ENCODE assay signal across 22 mouse cellular contexts in genomic region chr13:24735608-24736131, GRCm38 (mm10). TPM values are rescaled to one million over a fixed set of nuclear protein-coding genes. Genes with fewer than 3 reads are reported as not detected.
DNase-seq lines count a peak whose midpoint lies in the region; ATAC-seq and TF ChIP-seq lines count a peak whose summit lies in the region.
"Had no signal": no experiment of that assay in that cellular context is flagged by ENCODE, and none has a peak within 500 bp of the region (broad histone marks: within the 10 kb centered on the region; RNA-seq: fewer than 3 reads in every experiment).

No protein-coding gene starts in this region.

- H3K27me3 ChIP-seq in heart, embryonic 10.5 days (ENCODE audit: insufficient read depth, poor library complexity, severe bottlenecking): no peaks in the 10 kb centered on the region
- no peaks in the 10 kb centered on the region for H3K27me3 ChIP-seq in lung, embryonic 14.5 days (ENCODE audit: insufficient read depth, low read length)
- H3K27me3 ChIP-seq in intestine, postnatal 0 days (replicated peaks; ENCODE audit: control insufficient read depth, insufficient read depth, low read length): no peaks in the 10 kb centered on the region
- no peaks in the 10 kb centered on the region for H3K27me3 ChIP-seq in forebrain, embryonic 13.5 days
- no peaks in the 10 kb centered on the region for H3K27me3 ChIP-seq in midbrain, embryonic 13.5 days
- H3K27me3 ChIP-seq: limb, embryonic 12.5 days had no signal

- H3K9me3 ChIP-seq in heart, embryonic 10.5 days: no peaks in the 10 kb centered on the region
- no peaks in the 10 kb centered on the region for H3K9me3 ChIP-seq in lung, embryonic 14.5 days (ENCODE audit: low read depth, low read length)
- no peaks in the 10 kb centered on the region for H3K9me3 ChIP-seq in intestine, postnatal 0 days (ENCODE audit: control insufficient read depth)
- H3K9me3 ChIP-seq in forebrain, embryonic 13.5 days (replicated peaks): no peaks in the 10 kb centered on the region
- no peaks in the 10 kb centered on the region for H3K9me3 ChIP-seq in midbrain, embryonic 13.5 days
- H3K9me3 ChIP-seq: limb, embryonic 12.5 days had no signal

- TF ChIP-seq CTCF in lung, embryonic 14.5 days (IDR thresholded peaks at IDR 0.05; ENCODE audit: low read depth): no peak
- no peak for TF ChIP-seq CTCF in intestine, postnatal 0 days (IDR thresholded peaks at IDR 0.05; ENCODE audit: low read depth)

- ATAC-seq in lung, embryonic 14.5 days (ENCODE audit: insufficient read depth): 0 out of 2 replicates have a peak, but pooled peaks have one; percentile 21
- ATAC-seq in intestine, postnatal 0 days: peak; percentile 77
- ATAC-seq in forebrain, embryonic 13.5 days: no peak
- no peak for ATAC-seq in midbrain, embryonic 13.5 days
- ATAC-seq: forebrain, embryonic 16.5 days had no signal

- no peak overlapping the region for H3K4me2 ChIP-seq in lung, embryonic 14.5 days
- no peak overlapping the region for H3K4me2 ChIP-seq in intestine, postnatal 0 days (replicated peaks; ENCODE audit: low read depth)
- no peak overlapping the region for H3K4me2 ChIP-seq in forebrain, embryonic 13.5 days
- no peak overlapping the region for H3K4me2 ChIP-seq in midbrain, embryonic 13.5 days (replicated peaks)
- H3K4me2 ChIP-seq: hindbrain, embryonic 14.5 days; limb, embryonic 12.5 days had no signal

- H3K4me3 ChIP-seq in heart, embryonic 10.5 days: no peak overlapping the region
- no peak overlapping the region for H3K4me3 ChIP-seq in lung, embryonic 14.5 days (ENCODE audit: low read depth, low read length)
- H3K4me3 ChIP-seq in intestine, postnatal 0 days (ENCODE audit: low read depth, low read length): no peak overlapping the region
- H3K4me3 ChIP-seq in forebrain, embryonic 13.5 days: no peak overlapping the region
- H3K4me3 ChIP-seq in midbrain, embryonic 13.5 days (replicated peaks): no peak overlapping the region
- H3K4me3 ChIP-seq: erythroblast, embryonic 14.5 days; left cerebral cortex, adult 2 months; limb, embryonic 12.5 days had no signal

- H3K4me1 ChIP-seq in heart, embryonic 10.5 days: no peaks in the 10 kb centered on the region
- H3K4me1 ChIP-seq in lung, embryonic 14.5 days (ENCODE audit: insufficient read depth): no peaks in the 10 kb centered on the region
- H3K4me1 ChIP-seq in intestine, postnatal 0 days (replicated peaks; ENCODE audit: control insufficient read depth, insufficient read depth, low read length): no peaks in the 10 kb centered on the region
- peaks cover 6% of the 10 kb centered on the region; the same call in 1 of the 2 replicates for H3K4me1 ChIP-seq in forebrain, embryonic 13.5 days
- H3K4me1 ChIP-seq in midbrain, embryonic 13.5 days (replicated peaks): no peaks in the 10 kb centered on the region
- H3K4me1 ChIP-seq: limb, embryonic 12.5 days had no signal

- WGBS in heart, embryonic 10.5 days: 69% methylated on average over 6 of the region's 6 CpGs
- WGBS in lung, embryonic 14.5 days: 46% methylated on average over 6 of the region's 6 CpGs
- 43% methylated on average over 6 of the region's 6 CpGs for WGBS in intestine, postnatal 0 days
- WGBS in forebrain, embryonic 13.5 days: 66% methylated on average over 6 of the region's 6 CpGs
- 90% methylated on average over 6 of the region's 6 CpGs for WGBS in midbrain, embryonic 13.5 days

- H3K36me3 ChIP-seq in heart, embryonic 10.5 days: 0 out of 2 replicates have a peak, but pooled peaks cover 5% of the 10 kb centered on the region
- H3K36me3 ChIP-seq in lung, embryonic 14.5 days (ENCODE audit: insufficient read depth): no peaks in the 10 kb centered on the region
- H3K36me3 ChIP-seq in intestine, postnatal 0 days (ENCODE audit: control insufficient read depth, insufficient read depth): no peaks in the 10 kb centered on the region
- H3K36me3 ChIP-seq in forebrain, embryonic 13.5 days (ENCODE audit: poor library complexity, severe bottlenecking): no peaks in the 10 kb centered on the region
- H3K36me3 ChIP-seq in midbrain, embryonic 13.5 days: peaks cover 9% of the 10 kb centered on the region

- no peak overlapping the region for H3K27ac ChIP-seq in heart, embryonic 10.5 days
- no peak overlapping the region for H3K27ac ChIP-seq in lung, embryonic 14.5 days (ENCODE audit: low read depth)
- H3K27ac ChIP-seq in intestine, postnatal 0 days (ENCODE audit: low read depth, low read length): no peak overlapping the region
- H3K27ac ChIP-seq in forebrain, embryonic 13.5 days: no peak overlapping the region
- no peak overlapping the region for H3K27ac ChIP-seq in midbrain, embryonic 13.5 days
- H3K27ac ChIP-seq: hindbrain, embryonic 14.5 days; left cerebral cortex, adult 2 months; limb, embryonic 12.5 days; liver, embryonic 14.5 days had no signal

- peak; percentile 17 to 19 for DNase-seq in heart, adult 18-20 months
- DNase-seq in heart, embryonic 10.5 days (ENCODE audit: low spot score): no peak
- DNase-seq in lung, embryonic 14.5 days: no peak
- DNase-seq in lung, postnatal 25 days (ENCODE audit: low spot score): no peak
- peak; percentile 19 for DNase-seq in NIH3T3 (ENCODE audit: low read depth)
- DNase-seq: cerebellum, postnatal 10 days; kidney, adult 11 months; kidney, postnatal 10 days; midbrain, embryonic 14.5 days; thymus, postnatal 25 days had no signal

- H3K9ac ChIP-seq in lung, embryonic 14.5 days: no peak overlapping the region
- no peak overlapping the region for H3K9ac ChIP-seq in intestine, postnatal 0 days (ENCODE audit: low read depth, low read length)
- no peak overlapping the region for H3K9ac ChIP-seq in forebrain, embryonic 13.5 days
- H3K9ac ChIP-seq in midbrain, embryonic 13.5 days (replicated peaks): no peak overlapping the region
- H3K9ac ChIP-seq: hindbrain, embryonic 14.5 days; limb, embryonic 12.5 days; liver, embryonic 14.5 days had no signal

RNA-seq across cellular contexts. Expression of gene Armh2, which starts 5.4 kb away (rescaled TPM):
- not detected for total RNA-seq in heart, adult 18-20 months (2021)
- not detected in 2 replicates for polyA plus RNA-seq in heart, embryonic 10.5 days (2016; fragmentation: Nextera tagmentation; extraction: Ambion mirVana)
- 0.30 TPM in 1 of 2 replicates, not detected in the other for polyA plus RNA-seq in lung, embryonic 14.5 days (2014; fragmentation: Nextera tagmentation; extraction: Ambion mirVana)
- polyA plus RNA-seq in intestine, postnatal 0 days (2015; fragmentation: Nextera tagmentation; extraction: Ambion mirVana): not detected in 2 replicates
- not detected in 2 replicates for polyA plus RNA-seq in forebrain, embryonic 13.5 days (2015; fragmentation: Nextera tagmentation; extraction: Ambion mirVana)
- not detected in 2 replicates for polyA plus RNA-seq in midbrain, embryonic 13.5 days (2015; fragmentation: Nextera tagmentation; extraction: Ambion mirVana)
- total RNA-seq: gastrocnemius, adult 18-20 months; layer of hippocampus, adult 8-10 months; left cerebral cortex, adult 2 months had no signal
- polyA plus RNA-seq: erythroblast, embryonic 14.5 days; gonadal fat pad, adult 2 months; hindbrain, embryonic 14.5 days; limb, embryonic 12.5 days; liver, embryonic 14.5 days; midbrain, embryonic 14.5 days had no signal

RNA-seq across cellular contexts. Expression of gene Gmnn, which starts 26.1 kb away (rescaled TPM):
- total RNA-seq in heart, adult 18-20 months (2021): 10 to 100 TPM; 61.0 to 65.8 TPM
- polyA plus RNA-seq in heart, embryonic 10.5 days (2016; fragmentation: Nextera tagmentation; extraction: Ambion mirVana): 126 and 136 TPM in 2 replicates
- polyA plus RNA-seq in lung, embryonic 14.5 days (2014; fragmentation: Nextera tagmentation; extraction: Ambion mirVana): 134 and 135 TPM in 2 replicates
- polyA plus RNA-seq in intestine, postnatal 0 days (2015; fragmentation: Nextera tagmentation; extraction: Ambion mirVana): 47.7 and 50.6 TPM in 2 replicates
- 108 and 109 TPM in 2 replicates for polyA plus RNA-seq in forebrain, embryonic 13.5 days (2015; fragmentation: Nextera tagmentation; extraction: Ambion mirVana)
- polyA plus RNA-seq in midbrain, embryonic 13.5 days (2015; fragmentation: Nextera tagmentation; extraction: Ambion mirVana): 43.9 and 45.7 TPM in 2 replicates

Comparison
In these comparisons a context has a peak if more than half of its experiments do, and no peak if none do; other contexts are left out.
1. DNase-seq: peak in heart, adult 18-20 months (2 of 2) and NIH3T3 (single experiment); none in heart, embryonic 10.5 days (single experiment), lung, embryonic 14.5 days (single experiment) and lung, postnatal 25 days (single experiment).
2. ATAC-seq: peak in lung, embryonic 14.5 days (single experiment) and intestine, postnatal 0 days (single experiment); none in forebrain, embryonic 13.5 days (single experiment) and midbrain, embryonic 13.5 days (single experiment).